Mouse (Mus musculus) stomach, postnatal 0 days (tissue): ENCODE measurements around the gene Samd4.

Experiments
- CTCF ChIP-seq: IDR thresholded peaks from 2 replicates; pipeline ENCODE4 v1.5.1; 2016; ENCODE audit warnings: antibody characterized with exemption, low read depth, mild to moderate bottlenecking, moderate library complexity
- EP300 ChIP-seq: optimal IDR thresholded peaks from 2 replicates; pipeline ENCODE3; 2016; ENCODE audit warnings: antibody characterized with exemption

- no peak for TF ChIP-seq CTCF
- no peak for TF ChIP-seq EP300
Measured at GRCm38 (mm10) chr14:46915555-46915954, 32.9 kb downstream of the Samd4 start.
